In genomic region chr1:24010016-24010415, GRCm38 (mm10) we compare ENCODE assay signal across 18 mouse cellular contexts.
"Had no signal": no experiment of that assay in that cellular context is flagged by ENCODE, and none has a peak within 500 bp of the region (broad histone marks: within the 10 kb centered on the region; RNA-seq: fewer than 3 reads in every experiment).

No protein-coding gene starts in this region.

- H3K9ac ChIP-seq: lung, embryonic 14.5 days; midbrain, embryonic 12.5 days; midbrain, embryonic 15.5 days; neural tube, embryonic 13.5 days; neural tube, embryonic 15.5 days had no signal

- H3K27me3 ChIP-seq: midbrain, embryonic 12.5 days; midbrain, embryonic 15.5 days; neural tube, embryonic 13.5 days; neural tube, embryonic 15.5 days had no signal

- H3K4me1 ChIP-seq: midbrain, embryonic 10.5 days; midbrain, embryonic 12.5 days; midbrain, embryonic 15.5 days; neural tube, embryonic 13.5 days; neural tube, embryonic 15.5 days had no signal

- H3K4me2 ChIP-seq: lung, embryonic 14.5 days; midbrain, embryonic 12.5 days; midbrain, embryonic 15.5 days; neural tube, embryonic 13.5 days; neural tube, embryonic 15.5 days had no signal

- H3K4me3 ChIP-seq: midbrain, embryonic 10.5 days; midbrain, embryonic 12.5 days; midbrain, embryonic 15.5 days; myocyte; neural tube, embryonic 13.5 days; neural tube, embryonic 15.5 days had no signal

- H3K27ac ChIP-seq: midbrain, embryonic 10.5 days; midbrain, embryonic 12.5 days; midbrain, embryonic 15.5 days; neural tube, embryonic 13.5 days; neural tube, embryonic 15.5 days had no signal

- ATAC-seq: midbrain, embryonic 15.5 days had no signal

- H3K9me3 ChIP-seq: midbrain, embryonic 10.5 days; midbrain, embryonic 12.5 days; midbrain, embryonic 15.5 days; neural tube, embryonic 13.5 days; neural tube, embryonic 15.5 days had no signal

- DNase-seq: lung, adult 18-20 months; lung, embryonic 14.5 days; lung, postnatal 10 days; lung, postnatal 4 days; retina, postnatal 1 day; right cerebral cortex, adult 18-20 months; right cerebral cortex, postnatal 25 days; right cerebral cortex, postnatal 4 days; spleen, adult 18-20 months; thymus, adult 18-20 months; thymus, postnatal 14 days; thymus, postnatal 36 days had no signal
